Mouse (Mus musculus) embryo, embryonic 10 days (tissue): ENCODE measurements at regions not wholly inside any gene's neighbourhood (a gene's known extent, or its start where the extent isn't known, plus 50 kb on each side); places are given as distances from the start of the nearest gene placed in this dataset.
"Not testable (repeated sequence)": the region's sequence is repeated elsewhere in the genome, so short reads cannot be mapped to it uniquely, and the experiment has no call there.

ENCODE experiments used
- DNase-seq: peaks from one replicate; pipeline ENCODE4 v3.0.0-alpha.2; 2015; ENCODE audit warnings: low spot score

GRCm38 (mm10) chr10:120726369-120726768 is 172.5 kb downstream of the Msrb3 start:
- DNase-seq: no peak

DNA sequence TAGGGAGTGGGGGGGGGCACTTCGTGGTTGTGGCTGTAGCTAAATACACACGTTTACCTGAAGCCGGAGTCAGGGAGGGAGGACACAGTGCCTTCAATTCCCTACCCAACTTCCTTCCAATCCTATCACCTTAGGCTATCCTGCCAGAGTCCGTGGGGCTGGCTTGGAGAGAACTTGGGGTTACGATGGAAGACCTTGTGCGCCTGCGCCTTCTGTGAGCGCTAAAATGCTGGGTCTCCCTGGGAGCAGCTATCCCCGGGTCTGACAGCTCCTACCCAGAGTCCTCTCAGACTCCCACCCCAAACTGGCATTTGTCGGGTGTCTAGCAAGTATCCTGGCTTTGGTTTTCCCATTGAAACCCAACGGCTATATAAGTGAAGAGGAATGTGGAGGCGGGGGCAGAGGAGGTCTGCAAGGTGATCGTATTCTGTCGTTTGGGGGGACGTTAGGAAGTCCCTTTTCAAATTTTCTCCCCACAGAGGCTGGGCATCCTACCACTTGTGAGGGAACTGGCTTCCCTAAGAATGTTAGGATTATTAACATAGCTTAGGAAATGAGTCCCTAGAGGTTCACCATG is 176.9 kb downstream of the Msrb3 start:
- peak; percentile 62 for DNase-seq

GRCm38 (mm10) chr10:120720981-120721380 is 177.9 kb downstream of the Msrb3 start:
- DNase-seq: peak; percentile 74

- peak; percentile 56 for DNase-seq
Measured at GRCm38 (mm10) chr10:120720061-120720460, 178.8 kb downstream of the Msrb3 start.

- no peak for DNase-seq
Measured at GRCm38 (mm10) chr10:120717159-120717567, 181.7 kb downstream of the Msrb3 start.

DNA sequence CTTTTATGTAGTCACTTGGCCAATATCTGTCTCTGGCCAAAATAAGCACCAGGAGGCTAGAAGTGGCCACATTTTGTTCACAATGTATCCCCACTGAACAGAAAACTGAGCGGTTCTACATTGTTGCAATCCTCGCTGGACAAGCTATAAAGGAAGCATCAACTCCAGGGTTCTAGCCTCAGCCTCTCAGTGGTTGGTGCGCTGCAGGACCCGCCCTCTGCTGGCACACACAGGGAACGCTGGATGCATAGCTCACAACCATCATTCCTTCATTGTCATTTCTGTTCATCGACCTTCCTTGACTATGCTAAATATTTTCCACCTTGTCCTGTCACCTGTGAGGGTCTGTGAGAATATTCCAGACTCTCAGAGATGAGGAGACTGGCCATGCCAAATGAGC is 182.5 kb downstream of the Msrb3 start:
- DNase-seq: no peak

GRCm38 (mm10) chr10:120707771-120708750 is 190.8 kb downstream of the Msrb3 start:
- peak; percentile 83 for DNase-seq

DNA sequence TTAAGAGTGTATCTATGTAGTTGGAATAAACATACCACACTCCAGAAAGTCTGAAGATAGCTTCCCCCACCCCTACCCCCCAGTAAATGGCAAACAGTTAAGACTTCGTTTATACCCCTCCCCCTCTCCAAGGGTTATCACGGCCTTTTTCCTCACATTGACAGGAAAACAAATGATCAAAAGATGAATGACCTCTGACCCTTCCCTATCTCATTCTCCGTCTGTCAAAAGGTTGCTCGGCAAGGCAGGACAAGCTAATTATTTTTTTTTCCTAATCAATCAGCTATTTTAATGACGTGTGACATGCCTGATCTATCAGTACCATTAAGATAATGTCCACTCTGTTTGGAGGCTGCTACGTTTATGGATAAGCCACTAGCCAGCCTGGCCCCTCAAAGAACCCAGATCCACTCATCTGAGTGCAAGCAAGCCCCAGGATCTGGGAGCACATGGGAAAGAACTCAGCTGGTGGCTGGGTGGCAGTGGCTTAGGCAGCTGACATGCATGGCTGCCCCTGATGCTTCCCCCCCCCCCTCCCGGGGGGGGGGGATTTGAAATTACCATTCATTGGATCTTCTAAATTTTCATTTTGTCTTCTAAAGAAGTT is 192.1 kb downstream of the Msrb3 start:
- peak; percentile 73 for DNase-seq

GRCm38 (mm10) chr10:120701833-120702232 is 197.1 kb downstream of the Msrb3 start:
- peak; percentile 87 for DNase-seq

DNA sequence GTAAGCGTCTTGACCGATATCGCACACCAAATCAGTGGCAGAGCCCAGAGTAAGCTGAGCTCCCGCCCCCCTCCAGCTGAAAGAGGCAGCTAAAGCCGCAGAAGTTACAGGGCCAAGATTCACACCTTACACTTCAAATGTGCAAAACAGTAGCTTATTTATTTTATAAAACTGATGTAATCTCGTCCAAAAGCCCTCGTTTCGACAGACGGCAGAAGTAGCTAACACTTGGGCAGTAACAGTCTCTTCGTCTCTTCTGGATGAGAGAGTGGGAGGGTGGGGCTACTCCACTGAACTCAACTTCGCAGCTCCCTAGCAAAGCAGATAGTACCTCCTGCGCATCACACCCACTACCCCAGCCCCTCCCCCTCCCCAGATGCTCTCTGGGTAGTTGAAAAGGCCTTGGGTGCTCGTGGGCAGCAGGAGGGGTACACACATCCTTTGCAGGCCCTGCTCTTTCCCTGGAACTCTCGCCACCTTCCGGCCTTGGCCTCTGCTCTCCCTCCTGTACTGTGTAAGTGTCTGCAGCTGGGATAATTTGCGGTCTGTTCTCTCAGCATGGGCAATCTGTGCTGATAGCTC is 201.5 kb downstream of the Msrb3 start:
- DNase-seq: peak; percentile 72

GRCm38 (mm10) chr10:120696481-120696880 is 202.4 kb downstream of the Msrb3 start:
- DNase-seq: no peak

GRCm38 (mm10) chr10:120694472-120694871 is 204.4 kb downstream of the Msrb3 start:
- DNase-seq: peak; percentile 70

GRCm38 (mm10) chr10:120691451-120691850 is 207.4 kb downstream of the Msrb3 start:
- no peak for DNase-seq

DNA sequence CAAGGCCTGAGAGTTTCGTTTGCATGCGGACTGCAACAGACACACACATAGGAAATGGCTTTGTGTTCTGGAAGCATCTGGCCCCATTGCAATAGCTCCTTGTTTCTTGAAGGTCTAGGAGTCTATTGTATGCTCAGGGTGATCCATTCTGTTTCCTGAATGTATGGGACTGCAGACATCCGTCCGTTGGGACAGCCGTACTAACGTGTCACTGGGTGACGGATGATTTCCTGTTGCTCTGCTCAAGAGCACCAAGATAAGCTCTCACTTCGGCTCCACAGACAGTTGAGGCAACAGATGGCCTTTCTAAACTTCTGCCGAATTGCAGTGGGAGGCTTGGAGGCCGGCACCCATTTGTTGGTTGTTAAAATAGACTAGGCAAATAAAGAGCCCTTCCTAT is 209.9 kb upstream of the Hmga2 start:
- peak; percentile 81 for DNase-seq

DNA sequence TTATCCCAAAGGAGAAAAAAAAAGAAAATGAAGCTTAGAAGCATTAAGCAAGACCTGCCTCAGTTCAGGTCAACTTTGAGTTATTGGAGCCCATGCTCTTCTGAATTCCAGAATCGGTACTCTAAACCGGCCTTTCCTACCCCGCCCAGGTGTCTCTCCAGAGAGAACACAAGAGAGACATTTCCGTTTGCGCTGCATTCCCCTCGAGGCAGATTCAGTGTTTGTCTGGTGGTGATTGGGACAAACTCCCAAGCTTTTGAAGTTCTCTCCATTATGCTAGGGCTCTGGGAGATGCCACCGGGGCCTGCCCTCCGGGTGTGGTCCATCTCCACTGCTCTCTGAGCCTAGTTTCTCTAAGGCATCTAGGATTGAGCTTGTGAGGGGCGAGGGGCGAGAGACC is 205.8 kb upstream of the Hmga2 start:
- no peak for DNase-seq

DNA sequence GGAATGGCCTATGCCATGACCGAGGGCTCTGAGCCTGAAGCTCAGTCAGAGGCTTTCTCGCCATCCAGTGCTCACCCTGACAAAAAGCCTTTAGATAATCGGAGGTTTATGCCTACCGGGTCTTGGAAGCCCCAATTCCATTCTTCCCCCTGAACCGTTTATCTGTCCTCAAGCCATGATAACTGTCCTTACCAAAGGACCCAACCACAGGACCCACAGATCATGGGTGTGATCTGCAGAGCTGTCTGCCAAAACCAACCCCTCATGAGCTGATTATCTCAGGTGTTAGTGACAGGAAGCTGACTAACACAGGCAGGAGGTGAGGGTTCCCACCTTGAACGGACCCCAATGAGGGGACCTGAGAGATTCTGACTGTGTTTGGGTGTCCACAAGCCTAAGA is 203.7 kb upstream of the Hmga2 start:
- no peak for DNase-seq

DNA sequence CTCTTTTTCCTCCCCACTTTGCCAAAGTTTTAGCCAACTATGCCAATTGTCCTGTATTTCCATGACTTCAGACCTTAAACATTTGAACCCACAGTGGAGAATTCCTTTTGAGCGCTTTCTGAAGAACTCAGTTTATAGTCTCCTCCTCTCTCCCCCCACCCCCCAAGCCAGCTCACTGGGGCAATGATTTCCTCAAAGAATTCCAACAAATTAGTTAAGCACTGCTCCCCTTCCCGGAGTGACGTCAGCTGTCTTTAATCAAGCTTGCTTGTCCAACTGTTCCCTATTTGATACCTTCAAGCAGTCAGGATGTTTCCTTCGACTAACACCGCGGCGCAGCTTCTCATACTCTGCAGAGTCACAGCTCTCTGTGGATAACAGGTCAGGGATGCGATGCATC is 202.0 kb upstream of the Hmga2 start:
- DNase-seq: no peak

- no peak for DNase-seq
Measured at GRCm38 (mm10) chr10:120675369-120675768, 199.1 kb upstream of the Hmga2 start.

DNA sequence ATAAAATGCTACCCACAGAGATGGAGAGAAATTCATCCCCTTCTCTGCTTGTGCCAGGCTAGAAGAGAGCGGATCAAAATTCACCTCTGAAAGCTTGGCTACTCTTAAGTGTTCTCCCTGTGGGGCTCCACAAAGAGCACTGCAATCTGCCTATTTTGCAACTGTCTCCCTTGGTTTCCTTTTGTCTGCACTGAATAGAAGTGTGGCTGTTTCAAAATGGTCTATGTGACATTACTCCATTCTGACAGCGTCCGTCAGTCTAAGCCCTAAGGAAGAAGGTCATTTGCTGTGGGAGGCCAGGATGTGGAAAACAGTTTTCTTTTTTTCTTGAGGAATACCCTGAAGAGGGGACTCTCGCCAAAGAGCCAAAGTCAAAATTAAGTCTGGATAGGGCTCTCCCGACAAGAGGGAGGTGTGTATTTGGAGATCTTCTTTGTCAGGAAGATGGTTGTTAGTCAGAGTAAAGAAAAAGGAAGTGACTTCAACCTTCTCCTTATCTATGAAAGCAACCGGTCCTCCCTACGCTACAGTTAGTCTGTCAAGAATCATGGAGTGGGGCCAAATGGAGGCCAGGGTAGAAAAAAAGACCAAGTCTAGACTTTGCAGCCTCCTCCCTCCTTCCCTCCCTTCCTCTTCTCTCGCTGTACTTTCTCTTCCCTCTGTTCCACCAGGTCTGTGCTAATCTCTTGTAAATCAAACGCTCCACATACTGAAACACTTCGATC is 198.2 kb upstream of the Hmga2 start:
- no peak for DNase-seq

DNA sequence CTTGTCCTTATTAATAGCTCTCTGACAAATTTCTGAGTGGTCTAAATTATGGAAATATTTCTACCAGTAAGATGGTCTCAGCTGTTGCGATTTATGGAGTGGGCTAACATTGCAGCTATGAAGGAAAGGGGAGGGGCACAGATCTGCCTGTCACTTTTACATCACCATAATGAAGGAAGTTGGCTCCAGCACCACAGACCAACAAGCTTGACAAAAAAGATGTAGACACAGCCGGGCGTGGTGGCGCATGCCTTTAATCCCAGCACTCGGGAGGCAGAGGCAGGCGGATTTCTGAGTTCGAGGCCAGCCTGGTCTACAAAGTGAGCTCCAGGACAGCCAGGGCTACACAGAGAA is 191.4 kb upstream of the Hmga2 start:
- DNase-seq: not testable (repeated sequence)

DNA sequence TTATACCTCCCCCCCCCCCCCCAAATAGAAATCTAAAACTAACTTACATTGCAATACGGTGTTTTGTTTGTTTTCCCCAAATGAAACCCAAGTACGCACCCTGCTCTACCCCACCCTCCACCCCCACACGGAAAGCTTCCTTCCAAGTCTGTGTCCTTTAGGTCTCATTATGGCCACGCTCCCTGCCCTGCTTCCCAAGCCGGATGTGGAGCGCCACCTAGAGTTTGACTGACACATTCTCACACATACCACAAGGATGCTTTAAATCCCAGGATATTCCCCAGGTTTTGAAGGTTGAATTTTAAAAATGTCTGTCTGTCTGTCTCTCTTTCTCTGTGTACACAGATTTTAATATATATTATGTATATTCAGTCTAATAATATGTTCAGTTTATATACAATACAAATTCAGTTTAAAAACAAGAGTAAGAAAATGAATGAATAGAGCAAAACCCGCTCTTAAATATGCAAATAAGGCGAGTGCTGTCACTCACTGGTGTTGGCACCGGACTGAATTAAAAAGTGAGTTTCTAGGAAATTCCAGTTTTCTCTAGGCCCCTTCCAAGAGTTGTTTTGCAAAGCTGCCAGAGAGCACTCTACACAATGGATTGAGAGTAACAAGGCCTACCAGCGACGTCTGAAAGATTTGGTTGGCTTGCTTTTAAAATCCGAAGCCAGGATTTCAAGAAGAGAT is 190.9 kb upstream of the Hmga2 start:
- peak; percentile 89 for DNase-seq
